Mouse (Mus musculus) heart, postnatal 0 days (tissue): ENCODE results near the gene Cramp1l. TPM values are rescaled to one million over a fixed set of nuclear protein-coding genes. Genes with fewer than 3 reads are reported as not detected.
"Not testable (repeated sequence)": the region's sequence is repeated elsewhere in the genome, so short reads cannot be mapped to it uniquely, and the experiment has no call there.

Experiments
- ATAC-seq: fragments of 200-750 bp; cut with Nextera tagmentation; 2 replicates; pipeline ENCODE4 v1.8.0; 2017; ENCODE audit warnings: low read depth, moderate number of reproducible peaks, moderate library complexity; ENCODE audit not compliant: insufficient read depth
- DNase-seq: peaks from one replicate; pipeline ENCODE4 v3.0.0-alpha.2; 2016; ENCODE audit warnings: low spot score
- H3K27ac ChIP-seq: fragments of 300-500 bp; sonication (generic); 2 replicates; pipeline ENCODE4 v1.5.1; 2014; ENCODE audit warnings: low read depth, mild to moderate bottlenecking
- H3K27me3 ChIP-seq: fragments of 300-500 bp; sonication (generic); 2 replicates; pipeline ENCODE4 v1.6.1; 2014; ENCODE audit warnings: low read length, mixed read lengths; ENCODE audit not compliant: control insufficient read depth, insufficient read depth
- H3K36me3 ChIP-seq: fragments of 300-500 bp; sonication (generic); replicated peaks from 2 replicates; pipeline ENCODE4 v1.6.1; 2014; ENCODE audit warnings: low read length, mixed read lengths; ENCODE audit not compliant: control insufficient read depth, insufficient read depth
- H3K4me1 ChIP-seq: fragments of 300-500 bp; sonication (generic); 2 replicates; pipeline ENCODE4 v1.6.1; 2014; ENCODE audit warnings: antibody characterized with exemption; ENCODE audit not compliant: control insufficient read depth, insufficient read depth
- H3K4me2 ChIP-seq: fragments of 300-500 bp; sonication (generic); 2 replicates; pipeline ENCODE4 v1.6.1; 2014; ENCODE audit warnings: low read depth, mild to moderate bottlenecking, low read length, moderate library complexity
- H3K4me3 ChIP-seq: fragments of 300-500 bp; sonication (generic); 2 replicates; pipeline ENCODE4 v1.5.1; 2014; ENCODE audit warnings: low read depth, low read length
- H3K9ac ChIP-seq: fragments of 300-500 bp; sonication (generic); replicated peaks from 2 replicates; pipeline ENCODE4 v1.6.1; 2014; ENCODE audit warnings: low read depth, low read length, mixed read lengths
- H3K9me3 ChIP-seq: fragments of 300-500 bp; sonication (generic); replicated peaks from 2 replicates; pipeline ENCODE4 v1.6.1; 2016; ENCODE audit warnings: low read length; ENCODE audit not compliant: control insufficient read depth
- CTCF ChIP-seq: IDR thresholded peaks from 2 replicates; pipeline ENCODE4 v1.5.1; 2016; ENCODE audit warnings: antibody characterized with exemption, control low read depth, low read depth
- EP300 ChIP-seq: IDR thresholded peaks from 2 replicates; pipeline ENCODE4 v1.6.1; 2016; ENCODE audit warnings: antibody characterized with exemption, low read depth
- WGBS: fragments of 180-500 bp; shearing (Covaris S2); extraction: QIAGEN DNeasy Blood & Tissue Kit; methylation state at CpG from one replicate; pipeline ENCODE4 v1.1.7; 2014; 5-methylcytosine and 5-hydroxymethylcytosine counted together
- polyA plus RNA-seq: library from polyadenylated mRNA; unstranded; fragments of >200 nt; fragmentation: Nextera tagmentation; extraction: Ambion mirVana; gene quantifications from 2 replicates; pipeline ENCODE4 v1.2.1, GENCODE M21; 2015
- total RNA-seq: library from RNA; depleted of rRNA; stranded (reverse); fragments of >200 nt; gene quantifications from 2 replicates; pipeline ENCODE4 v1.2.3, GENCODE M21; 2014; ENCODE audit warnings: low replicate concordance

Cramp1l gene
- total and polyA plus RNA-seq, 2 experiments from 2014 or later: 2.2 to 13.5 TPM

- TF ChIP-seq EP300 (no peak), CTCF (no peak)
- H3K9ac ChIP-seq: no peak overlapping the region
- no peak overlapping the region for H3K27ac ChIP-seq
- H3K4me1 ChIP-seq: no peaks in the 10 kb centered on the region
- no peaks in the 10 kb centered on the region for H3K27me3 ChIP-seq
- H3K36me3 ChIP-seq: peaks cover 31% of the 10 kb centered on the region
- no peak overlapping the region for H3K4me2 ChIP-seq
- no peak for DNase-seq
- 94% methylated on average over 2 of the region's 2 CpGs for WGBS
- H3K4me3 ChIP-seq: no peak overlapping the region
- H3K9me3 ChIP-seq: no peaks in the 10 kb centered on the region
- no peak for ATAC-seq
Observed at GRCm38 (mm10) chr17:24953291-24953690, 62.3 kb downstream of the Cramp1l start.

GRCm38 (mm10) chr17:24950671-24951070 lies 64.9 kb downstream of the Cramp1l start:
- 87% methylated on average over 2 of the region's 2 CpGs for whole genome bisulfite sequencing
- no peak for DNase-seq

DNA sequence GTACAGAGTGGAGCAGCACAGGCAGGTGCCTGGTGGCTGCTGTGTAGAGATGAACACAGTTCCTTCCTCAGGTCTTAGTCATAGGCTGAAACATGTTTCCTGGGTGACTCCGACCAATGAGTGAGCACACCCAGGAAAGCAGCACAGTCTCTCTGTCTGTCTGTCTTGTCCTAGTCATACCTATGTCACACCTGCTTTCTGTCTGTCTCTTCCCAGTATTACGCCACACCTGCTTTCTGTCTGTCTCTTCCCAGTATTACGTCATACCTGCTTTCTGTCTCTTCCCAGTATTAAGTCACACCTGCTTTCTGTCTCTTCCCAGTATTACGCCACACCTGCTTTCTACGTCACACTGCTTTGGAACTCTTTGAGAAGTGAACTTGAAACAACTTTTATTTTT lies 67.4 kb downstream of the Cramp1l start:
- H3K4me2 ChIP-seq: no peak overlapping the region
- no peak overlapping the region for H3K4me3 ChIP-seq
- H3K4me1 ChIP-seq: no peaks in the 10 kb centered on the region
- no peaks in the 10 kb centered on the region for H3K9me3 ChIP-seq
- H3K27me3 ChIP-seq: no peaks in the 10 kb centered on the region
- DNase-seq: no peak
- no peak for TF ChIP-seq EP300
- no peak for TF ChIP-seq CTCF
- H3K9ac ChIP-seq: no peak overlapping the region
- no peak for ATAC-seq
- no peak overlapping the region for H3K27ac ChIP-seq
- 90% methylated on average over 5 of the region's 5 CpGs for WGBS
- H3K36me3 ChIP-seq: peaks cover 44% of the 10 kb centered on the region

More at GRCm38 (mm10) chr17:24950671-24951070, 64.9 kb downstream of the Cramp1l start:
- H3K9ac ChIP-seq: no peak overlapping the region
- H3K4me2 ChIP-seq: no peak overlapping the region
- H3K27ac ChIP-seq: no peak overlapping the region
- H3K9me3 ChIP-seq: no peaks in the 10 kb centered on the region
- H3K36me3 ChIP-seq: peaks cover 48% of the 10 kb centered on the region
- H3K27me3 ChIP-seq: no peaks in the 10 kb centered on the region
- no peaks in the 10 kb centered on the region for H3K4me1 ChIP-seq
- TF ChIP-seq CTCF (no peak), EP300 (no peak)
- no peak for ATAC-seq
- H3K4me3 ChIP-seq: no peak overlapping the region

GRCm38 (mm10) chr17:24943589-24943988 lies 72.0 kb downstream of the Cramp1l start:
- H3K9me3 ChIP-seq, H3K4me3 ChIP-seq, H3K9ac ChIP-seq, H3K27me3 ChIP-seq, H3K27ac ChIP-seq, H3K4me2 ChIP-seq, ATAC-seq, DNase-seq, H3K4me1 ChIP-seq: not testable (repeated sequence)
- H3K36me3 ChIP-seq: peaks cover 34% of the 10 kb centered on the region
- 77% methylated on average over 1 of the region's 1 CpGs for WGBS

DNA sequence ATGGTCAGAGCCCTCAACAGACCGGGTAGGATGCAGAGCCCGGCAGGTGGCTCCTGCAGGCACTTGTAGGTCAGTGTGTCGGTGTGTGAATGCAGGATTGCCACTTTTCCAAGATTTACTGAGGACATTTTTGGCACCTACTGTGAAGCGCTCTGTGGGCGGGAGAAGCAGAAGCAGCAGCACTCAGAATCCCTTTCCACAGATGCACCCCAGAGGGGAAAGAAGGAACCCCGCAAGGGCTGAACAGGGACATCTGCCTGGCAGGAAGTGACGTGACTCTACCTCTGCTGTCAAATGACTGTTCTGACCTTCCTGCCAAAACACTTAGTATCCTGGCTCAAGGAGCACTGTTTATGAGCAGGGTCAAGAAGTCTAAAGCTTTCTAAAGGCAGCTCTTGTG lies 72.6 kb downstream of the Cramp1l start:
- ATAC-seq: no peak

GRCm38 (mm10) chr17:24942453-24942852 lies 73.1 kb downstream of the Cramp1l start:
- not testable (repeated sequence) for H3K9ac ChIP-seq, H3K27ac ChIP-seq, H3K4me3 ChIP-seq, H3K9me3 ChIP-seq, ATAC-seq, H3K27me3 ChIP-seq, DNase-seq, H3K4me1 ChIP-seq, H3K4me2 ChIP-seq
- peaks cover 22% of the 10 kb centered on the region for H3K36me3 ChIP-seq
- TF ChIP-seq CTCF: peak; percentile 55
- WGBS: 3% methylated on average over 2 of the region's 2 CpGs

More for the DNA sequence above, 72.6 kb downstream of the Cramp1l start:
- no peak for TF ChIP-seq CTCF
- TF ChIP-seq EP300: no peak
- Histone ChIP-seq H3K27ac (no peak overlapping the region), H3K4me1 (no peaks in the 10 kb centered on the region), H3K9ac (no peak overlapping the region), H3K4me2 (no peak overlapping the region), H3K36me3 (peaks cover 28% of the 10 kb centered on the region), H3K4me3 (no peak overlapping the region), H3K9me3 (no peaks in the 10 kb centered on the region), H3K27me3 (no peaks in the 10 kb centered on the region)
- no peak for DNase-seq
- 87% methylated on average over 7 of the region's 7 CpGs for WGBS
